Mouse (Mus musculus) spleen, adult 2 months (tissue): ENCODE results near the gene Alcam.

ENCODE experiments used
- CTCF ChIP-seq: fragments of 200-500 bp; IDR thresholded peaks from 2 replicates; pipeline ENCODE4 v1.5.1; 2011; ENCODE audit warnings: mild to moderate bottlenecking, inconsistent platforms; ENCODE audit not compliant: insufficient read depth, insufficient read length, insufficient replicate concordance; ENCODE audit errors: extremely low read depth
- POLR2A ChIP-seq: fragments of 200-500 bp; IDR thresholded peaks from 2 replicates; pipeline ENCODE4 v1.6.1; 2011; ENCODE audit warnings: low read depth, low read length, inconsistent platforms

- TF ChIP-seq POLR2A, result no peak
- no peak for TF ChIP-seq CTCF
These were observed 85.4 kb downstream of the Alcam start for GRCm38 (mm10) chr16:52368521-52368920.
